Mouse (Mus musculus): ENCODE measurements at regions not wholly inside any gene's neighbourhood (a gene's known extent, or its start where the extent isn't known, plus 50 kb on each side); places are given as distances from the start of the nearest gene placed in this dataset.

DNA sequence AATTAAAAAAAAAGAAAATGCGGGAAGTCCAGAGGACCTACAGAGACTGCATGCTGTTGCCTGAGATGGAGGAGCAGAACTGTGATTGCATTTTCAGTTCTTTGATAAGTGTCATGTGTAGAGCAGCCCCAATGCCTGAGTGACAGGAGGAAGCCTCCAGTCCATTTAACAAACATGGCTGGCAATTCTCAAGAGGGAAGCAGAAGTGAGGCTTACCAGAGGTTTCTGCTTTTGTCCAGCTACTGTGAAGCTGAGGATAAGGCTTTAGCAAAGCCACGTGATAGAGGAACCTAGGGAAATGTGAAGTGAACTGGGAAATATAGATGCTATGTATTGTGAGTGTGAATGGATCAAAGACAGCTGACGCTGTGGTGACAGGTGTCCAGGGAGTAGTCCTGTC is 56.6 kb downstream of the Sucnr1 start:
- Histone ChIP-seq H3K4me1 (ENCODE audit: insufficient read depth, low read depth, low read length) (no peaks in the 10 kb centered on the region), H3K4me2 (replicated peaks; ENCODE audit: low read depth, low read length) (no peak overlapping the region), H3K36me3 (ENCODE audit: insufficient read depth, low read length) (no peaks in the 10 kb centered on the region), H3K9me3 (ENCODE audit: low read length) (no peaks in the 10 kb centered on the region), H3K4me3 (ENCODE audit: low read depth, low read length) (no peak overlapping the region), H3K9ac (replicated peaks; ENCODE audit: low read depth) (no peak overlapping the region), H3K27ac (ENCODE audit: low read length) (no peak overlapping the region), H3K27me3 (replicated peaks; ENCODE audit: insufficient read depth, low read length) (no peaks in the 10 kb centered on the region)
- TF ChIP-seq CTCF (IDR thresholded peaks at IDR 0.05) = no peak
- 79% methylated on average over 3 of the region's 3 CpGs for WGBS
- DNase-seq (ENCODE audit: low spot score) (no peak), ATAC-seq (no peak)

DNA sequence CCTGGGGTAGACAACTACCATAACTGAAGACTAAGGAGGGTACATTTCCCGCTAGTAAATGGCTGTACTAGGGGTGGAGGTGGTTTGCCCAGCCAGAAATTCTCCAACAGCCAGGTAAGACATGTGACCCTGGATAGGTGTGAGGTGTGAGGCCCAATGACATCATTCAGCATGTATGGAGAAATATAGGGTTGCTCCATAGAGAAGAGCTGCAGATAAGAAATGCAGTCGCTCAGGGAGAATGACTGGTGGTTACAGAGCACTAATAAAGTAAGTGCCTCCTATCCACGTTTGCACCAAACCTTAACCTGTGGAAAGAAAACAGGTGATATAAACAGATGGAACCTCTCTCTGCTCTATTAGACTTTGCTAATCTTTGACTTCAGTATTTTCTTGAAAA is 78.2 kb downstream of the Sucnr1 start:
- Histone ChIP-seq H3K4me3 (ENCODE audit: low read depth, low read length) (no peak overlapping the region), H3K9me3 (ENCODE audit: low read length) (no peaks in the 10 kb centered on the region), H3K9ac (replicated peaks; ENCODE audit: low read depth) (no peak overlapping the region), H3K4me1 (ENCODE audit: insufficient read depth, low read depth, low read length) (no peaks in the 10 kb centered on the region), H3K4me2 (replicated peaks; ENCODE audit: low read depth, low read length) (no peak overlapping the region), H3K27me3 (replicated peaks; ENCODE audit: insufficient read depth, low read length) (no peaks in the 10 kb centered on the region), H3K27ac (ENCODE audit: low read length) (no peak overlapping the region), H3K36me3 (ENCODE audit: insufficient read depth, low read length) (no peaks in the 10 kb centered on the region)
- DNase-seq (ENCODE audit: low spot score) (no peak), ATAC-seq (no peak)
- TF ChIP-seq CTCF (IDR thresholded peaks at IDR 0.05) (no peak), EP300 (IDR thresholded peaks at IDR 0.05) (no peak)
- WGBS = 69% methylated on average over 3 of the region's 3 CpGs

DNA sequence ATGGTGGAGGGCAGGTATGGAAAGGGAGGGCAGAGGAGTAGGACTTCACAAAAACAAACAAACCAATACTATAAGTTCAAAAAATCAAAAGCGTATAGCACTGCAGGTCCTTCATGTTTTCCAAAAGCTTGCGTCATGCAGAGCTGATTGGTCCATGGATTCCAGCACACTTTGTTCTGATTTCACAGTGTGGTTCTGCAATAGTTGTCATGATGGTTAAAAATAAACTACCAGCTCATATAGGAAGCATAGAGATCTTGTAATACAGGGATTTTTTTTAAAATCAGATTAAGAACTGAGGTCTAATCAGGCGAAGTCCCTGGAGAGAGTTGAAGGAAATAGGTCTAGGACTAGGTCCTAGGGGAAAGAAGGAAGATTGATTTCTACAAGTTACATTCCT is 86.0 kb downstream of the Sucnr1 start:
- whole genome bisulfite sequencing = 51% methylated on average over 3 of the region's 3 CpGs
- Histone ChIP-seq H3K4me1 (ENCODE audit: insufficient read depth, low read depth, low read length) (no peaks in the 10 kb centered on the region), H3K9me3 (ENCODE audit: low read length) (no peaks in the 10 kb centered on the region), H3K9ac (replicated peaks; ENCODE audit: low read depth) (no peak overlapping the region), H3K4me3 (ENCODE audit: low read depth, low read length) (no peak overlapping the region), H3K27me3 (replicated peaks; ENCODE audit: insufficient read depth, low read length) (no peaks in the 10 kb centered on the region), H3K27ac (ENCODE audit: low read length) (no peak overlapping the region), H3K36me3 (ENCODE audit: insufficient read depth, low read length) (no peaks in the 10 kb centered on the region), H3K4me2 (replicated peaks; ENCODE audit: low read depth, low read length) (no peak overlapping the region)
- ATAC-seq = peak; percentile 93
- peak; percentile 97 for TF ChIP-seq EP300 (IDR thresholded peaks at IDR 0.05)
- TF ChIP-seq CTCF (IDR thresholded peaks at IDR 0.05) = no peak
- DNase-seq (ENCODE audit: low spot score) = peak; percentile 94

DNA sequence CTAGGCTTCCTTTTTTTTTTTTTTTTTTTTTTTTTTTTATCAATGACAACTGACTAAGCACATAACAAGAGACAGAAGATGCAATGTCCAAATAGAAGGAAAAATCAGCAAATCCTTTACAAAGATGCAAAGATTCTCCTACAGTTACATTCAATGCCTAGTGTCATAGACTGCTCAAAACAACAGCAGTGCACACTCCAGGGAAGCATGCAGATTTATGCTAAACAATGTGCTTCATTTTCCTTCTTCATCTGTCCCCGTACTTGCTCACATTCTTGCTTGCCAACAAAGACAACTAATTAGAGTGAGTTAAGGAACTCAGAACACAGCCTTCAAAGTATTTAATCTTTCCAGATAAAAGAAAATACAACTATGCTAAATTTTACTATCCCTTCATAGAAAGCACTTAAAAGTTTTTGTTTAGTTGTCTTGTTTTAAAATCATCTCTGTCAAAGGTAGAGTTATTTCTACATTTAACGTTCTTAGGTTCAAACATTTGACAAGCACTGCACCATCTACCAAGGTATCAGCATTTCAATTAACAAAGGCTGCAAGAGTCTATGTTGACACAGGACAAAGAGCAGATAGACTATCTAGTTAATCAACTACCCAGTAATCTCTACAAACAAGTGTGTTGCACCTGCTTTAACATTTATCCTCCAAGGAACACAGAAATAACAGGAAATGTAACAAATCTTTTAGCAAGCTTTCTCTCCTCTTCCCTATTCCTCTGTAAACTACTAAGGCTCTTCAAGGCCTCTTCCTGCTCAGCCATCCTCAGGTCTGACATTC is 86.7 kb downstream of the Sucnr1 start:
- H3K27ac ChIP-seq (ENCODE audit: low read length) = no peak overlapping the region

DNA sequence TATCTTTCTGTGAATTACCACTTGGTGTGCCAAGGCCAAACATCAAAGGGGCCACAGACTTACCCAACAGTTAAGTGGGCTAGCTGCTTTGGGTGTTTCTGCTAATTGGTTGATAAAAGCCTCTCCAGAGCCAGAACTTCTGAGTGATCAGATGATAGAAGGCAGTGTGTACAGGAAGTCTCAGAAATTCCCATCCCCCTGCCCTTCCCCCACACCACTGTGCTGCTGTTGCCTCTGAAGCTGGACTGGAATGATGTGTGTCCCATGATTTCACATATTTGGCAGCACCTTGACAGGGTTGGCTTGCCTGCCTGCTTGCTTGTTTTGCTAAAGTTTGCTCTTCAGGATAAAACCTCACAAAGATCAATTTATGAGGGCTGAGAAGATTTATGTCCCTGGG is 87.9 kb downstream of the Sucnr1 start:
- TF ChIP-seq CTCF (IDR thresholded peaks at IDR 0.05) (no peak), EP300 (IDR thresholded peaks at IDR 0.05) (no peak)
- Histone ChIP-seq H3K4me2 (replicated peaks; ENCODE audit: low read depth, low read length) (no peak overlapping the region), H3K36me3 (ENCODE audit: insufficient read depth, low read length) (no peaks in the 10 kb centered on the region), H3K4me1 (ENCODE audit: insufficient read depth, low read depth, low read length) (no peaks in the 10 kb centered on the region), H3K27ac (ENCODE audit: low read length) (no peak overlapping the region), H3K27me3 (replicated peaks; ENCODE audit: insufficient read depth, low read length) (no peaks in the 10 kb centered on the region), H3K4me3 (ENCODE audit: low read depth, low read length) (no peak overlapping the region), H3K9me3 (ENCODE audit: low read length) (no peaks in the 10 kb centered on the region), H3K9ac (replicated peaks; ENCODE audit: low read depth) (no peak overlapping the region)
- ATAC-seq (peak; percentile 67), DNase-seq (ENCODE audit: low spot score) (peak; percentile 52)

More for the DNA sequence above, 86.7 kb downstream of the Sucnr1 start:
- no peak for DNase-seq (ENCODE audit: low spot score)
- 27% methylated on average over 2 of the region's 2 CpGs for WGBS
- Histone ChIP-seq H3K4me3 (ENCODE audit: low read depth, low read length) (no peak overlapping the region), H3K9ac (replicated peaks; ENCODE audit: low read depth) (no peak overlapping the region), H3K27me3 (replicated peaks; ENCODE audit: insufficient read depth, low read length) (no peaks in the 10 kb centered on the region), H3K9me3 (ENCODE audit: low read length) (no peaks in the 10 kb centered on the region), H3K4me2 (replicated peaks; ENCODE audit: low read depth, low read length) (no peak overlapping the region), H3K36me3 (ENCODE audit: insufficient read depth, low read length) (no peaks in the 10 kb centered on the region), H3K4me1 (ENCODE audit: insufficient read depth, low read depth, low read length) (no peaks in the 10 kb centered on the region)
- no peak for ATAC-seq
- TF ChIP-seq CTCF (IDR thresholded peaks at IDR 0.05) = no peak
- TF ChIP-seq EP300 (IDR thresholded peaks at IDR 0.05) = no peak

GRCm38 (mm10) chr3:60184481-60184880 is 102.8 kb downstream of the Sucnr1 start:
- Histone ChIP-seq H3K36me3 (ENCODE audit: insufficient read depth, low read length) (no peaks in the 10 kb centered on the region), H3K9me3 (ENCODE audit: low read length) (no peaks in the 10 kb centered on the region), H3K4me2 (replicated peaks; ENCODE audit: low read depth, low read length) (no peak overlapping the region), H3K4me3 (ENCODE audit: low read depth, low read length) (no peak overlapping the region), H3K4me1 (ENCODE audit: insufficient read depth, low read depth, low read length) (no peaks in the 10 kb centered on the region), H3K27me3 (replicated peaks; ENCODE audit: insufficient read depth, low read length) (no peaks in the 10 kb centered on the region), H3K9ac (replicated peaks; ENCODE audit: low read depth) (no peak overlapping the region), H3K27ac (ENCODE audit: low read length) (no peak overlapping the region)
- 74% methylated on average over 2 of the region's 2 CpGs for WGBS
- DNase-seq (ENCODE audit: low spot score) = no peak
- no peak for ATAC-seq
- no peak for TF ChIP-seq CTCF (IDR thresholded peaks at IDR 0.05)
- no peak for TF ChIP-seq EP300 (IDR thresholded peaks at IDR 0.05)

GRCm38 (mm10) chr3:60196031-60196430 is 114.4 kb downstream of the Sucnr1 start:
- Histone ChIP-seq H3K27ac (ENCODE audit: low read length) (no peak overlapping the region), H3K27me3 (replicated peaks; ENCODE audit: insufficient read depth, low read length) (no peaks in the 10 kb centered on the region), H3K9ac (replicated peaks; ENCODE audit: low read depth) (no peak overlapping the region), H3K4me3 (ENCODE audit: low read depth, low read length) (no peak overlapping the region), H3K36me3 (ENCODE audit: insufficient read depth, low read length) (no peaks in the 10 kb centered on the region), H3K4me1 (ENCODE audit: insufficient read depth, low read depth, low read length) (no peaks in the 10 kb centered on the region), H3K4me2 (replicated peaks; ENCODE audit: low read depth, low read length) (no peak overlapping the region), H3K9me3 (ENCODE audit: low read length) (no peaks in the 10 kb centered on the region)
- WGBS = 80% methylated on average over 3 of the region's 3 CpGs
- DNase-seq (ENCODE audit: low spot score) (no peak), ATAC-seq (no peak)
- no peak for TF ChIP-seq EP300 (IDR thresholded peaks at IDR 0.05)
- no peak for TF ChIP-seq CTCF (IDR thresholded peaks at IDR 0.05)
